Mouse (Mus musculus): Measurements from ENCODE around the gene H2-Oa. TPM values are rescaled to one million over a fixed set of nuclear protein-coding genes. Genes with fewer than 3 reads are reported as not detected.

Gene H2-Oa
- total RNA-seq (2023) = 100 to 1,000 TPM; 208 to 232 TPM

DNA sequence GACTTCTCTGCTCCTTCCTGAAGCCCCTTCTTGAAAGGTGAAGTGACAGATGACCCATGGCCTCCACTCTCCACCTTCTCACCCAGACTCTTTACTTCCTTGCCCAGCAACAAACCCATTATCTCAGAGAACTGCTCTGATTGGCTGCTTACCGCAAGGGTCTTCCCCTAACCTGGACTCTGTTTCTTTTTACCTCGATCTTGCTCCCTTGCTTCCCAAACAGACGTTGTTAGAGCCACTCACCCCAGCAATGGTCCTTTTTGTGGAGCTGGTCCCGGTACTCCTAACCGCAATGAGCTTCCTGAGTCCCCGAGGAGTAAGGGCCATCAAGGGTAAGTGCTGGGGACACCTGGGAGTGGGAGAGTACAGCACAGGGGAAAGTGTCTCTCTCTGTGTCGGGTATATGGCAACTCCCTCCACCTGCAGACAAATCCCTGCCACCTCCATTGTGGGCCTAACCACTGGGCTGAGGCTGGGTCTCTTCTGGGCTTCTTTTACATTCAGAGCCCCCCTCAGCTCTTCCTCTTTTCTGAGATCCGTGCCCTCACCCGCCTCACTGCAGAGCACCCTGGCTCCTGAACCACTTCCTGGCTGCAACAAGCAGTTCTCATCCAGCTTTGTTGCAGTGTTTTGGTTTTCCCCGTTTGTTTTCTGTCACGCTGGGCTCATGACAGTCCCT is at the start of gene H2-Oa:
Gene H2-Oa (plus strand): TSS at position 144 of the 679 bp plus-strand sequence.

DNA sequence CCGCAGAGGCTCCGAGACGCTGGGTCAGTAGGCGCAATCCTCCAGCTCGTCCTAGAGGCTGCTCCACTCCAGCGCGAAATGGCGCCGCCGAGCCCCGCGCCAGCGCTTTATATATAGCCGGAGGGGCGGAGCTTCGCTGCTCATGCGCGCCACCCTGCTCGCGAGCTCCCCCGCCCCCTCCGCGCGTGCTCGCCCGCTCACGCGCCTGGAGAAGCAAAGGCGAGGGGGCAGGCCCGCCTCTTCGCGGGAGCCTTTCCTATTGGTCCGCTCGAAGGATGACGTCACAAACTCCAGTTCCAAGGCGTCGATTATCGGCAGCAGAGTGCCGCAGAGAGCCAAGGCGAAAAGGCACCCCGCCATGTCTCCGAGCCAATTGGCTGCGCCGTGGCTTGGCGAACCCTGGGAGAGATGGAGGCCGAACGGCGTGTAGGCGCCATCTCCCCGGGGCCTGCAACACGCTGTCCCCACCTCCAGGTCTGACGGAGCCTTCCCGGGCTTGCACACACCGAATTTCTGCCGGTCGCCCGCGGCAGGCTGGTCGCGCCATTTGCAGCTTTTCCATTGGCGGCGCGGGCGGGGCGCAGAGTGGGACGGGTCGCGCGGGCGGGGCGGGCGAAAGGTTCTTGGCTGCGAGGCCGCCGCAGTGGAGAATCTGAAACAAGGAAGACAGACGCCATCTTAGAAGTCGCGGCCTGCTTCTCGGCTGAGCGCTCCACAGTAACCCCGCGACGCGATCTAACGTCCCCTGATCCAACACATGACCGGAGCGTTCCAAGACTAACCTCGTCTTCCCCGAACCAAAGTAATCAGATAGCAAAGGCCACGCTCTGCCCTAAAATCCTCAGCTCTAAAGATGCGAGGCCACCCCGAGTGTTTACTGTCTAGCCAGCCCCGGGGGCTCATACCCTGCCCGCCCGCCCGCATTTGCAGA is 27.4 kb downstream of the H2-Oa start, which contains the start of gene H2-DMa:
Gene H2-DMa (plus strand): TSS at position 293 of the 931 bp plus-strand sequence.

DNA sequence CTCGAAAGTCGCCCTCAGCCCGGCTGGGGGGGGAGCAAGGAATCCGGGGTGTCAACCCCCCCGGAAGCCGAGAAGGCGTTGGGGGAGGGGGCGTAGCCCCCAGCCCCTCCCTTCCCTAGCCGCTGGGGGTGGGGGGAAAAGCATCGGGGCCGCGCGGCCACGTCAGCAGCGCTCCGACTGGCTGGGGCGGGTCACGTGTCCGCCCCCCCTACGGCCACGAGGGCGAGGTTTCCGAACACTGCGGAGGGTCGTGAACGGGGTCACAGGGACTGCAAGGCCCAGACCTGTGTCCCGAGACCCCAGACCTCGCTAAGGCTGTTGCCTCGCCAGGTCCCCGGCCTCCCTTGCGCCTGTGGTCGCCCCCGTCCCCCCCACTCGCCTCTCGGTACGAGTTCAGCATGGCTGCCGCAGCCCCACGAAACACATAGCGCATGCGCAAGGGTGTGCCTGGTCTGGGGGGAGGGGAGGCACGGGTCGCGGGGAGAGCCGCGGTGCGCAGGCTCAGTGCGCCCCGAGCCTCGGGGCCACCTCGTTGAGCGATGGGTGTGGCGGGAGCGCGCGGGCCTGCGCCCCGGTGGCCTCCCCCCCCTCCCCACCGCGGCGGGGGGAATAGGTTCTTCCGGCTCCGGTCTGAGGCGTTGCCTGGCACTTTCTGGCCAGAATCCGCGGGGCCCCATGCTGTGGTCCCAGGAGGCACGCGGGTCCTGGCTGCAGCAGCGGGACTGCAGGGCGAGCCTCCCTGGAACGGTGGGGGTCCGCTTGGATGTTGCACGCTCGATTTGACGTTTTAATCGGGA is 30.2 kb downstream of the H2-Oa start, which contains the start of gene Brd2:
Gene Brd2 (minus strand): TSS at position 447 of the 797 bp plus-strand sequence.

DNA sequence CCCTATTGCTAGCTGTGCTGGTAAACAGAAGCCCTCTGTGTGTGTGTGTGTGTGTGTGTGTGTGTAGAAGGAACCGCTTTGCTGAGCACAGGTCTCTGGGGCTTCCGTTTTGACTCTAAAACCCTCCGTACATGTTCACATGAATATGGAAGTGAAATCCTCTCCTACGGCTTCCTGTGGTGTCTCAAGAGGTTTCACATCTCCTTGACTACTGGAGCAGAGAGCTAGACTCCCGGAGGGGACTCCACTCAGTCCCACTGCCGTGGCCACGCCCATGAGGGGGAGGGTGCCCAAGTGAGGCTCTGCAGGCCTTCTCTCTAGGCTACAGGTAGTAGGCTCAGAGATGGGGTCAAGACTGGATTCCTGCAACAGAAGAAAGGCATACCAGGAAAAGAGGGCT is 50.9 kb downstream of the H2-Oa start, which contains the start of gene H2-DMb2:
Gene H2-DMb2 (plus strand): TSS at position 275 of the 400 bp plus-strand sequence.

Other genes starting within 250 kb of the H2-Oa start
- 1 to 10 TPM; 4.5 to 7.4 TPM for gene Cd320, start 249.2 kb upstream of the H2-Oa start, total RNA-seq (2023)
- not detected for gene Gm7029, start 218.5 kb upstream of the H2-Oa start, total RNA-seq (2023)
- gene Kifc1, start 201.7 kb upstream of the H2-Oa start, total RNA-seq (2023) = 1 to 10 TPM; 3.7 to 4.7 TPM
- gene Platr17, start 187.2 kb upstream of the H2-Oa start, total RNA-seq (2023) = under 1 TPM; 0.74 to 0.96 TPM
- gene Daxx, start 182.9 kb upstream of the H2-Oa start, total RNA-seq (2023) = 10 to 100 TPM; 56.7 to 66.7 TPM
- gene Tapbp, start 176.4 kb upstream of the H2-Oa start, total RNA-seq (2023) = 100 to 1,000 TPM; 452 to 506 TPM
- gene Zbtb22, start 176.4 kb upstream of the H2-Oa start, total RNA-seq (2023) = 10 to 100 TPM; 34.9 to 41.2 TPM
- gene Rgl2, start 162.8 kb upstream of the H2-Oa start, total RNA-seq (2023) = 100 to 1,000 TPM; 191 to 196 TPM
- gene Pfdn6, start 152.0 kb upstream of the H2-Oa start, total RNA-seq (2023) = 10 to 100 TPM; 62.1 to 66.8 TPM
- gene Wdr46, start 151.7 kb upstream of the H2-Oa start, total RNA-seq (2023) = 10 to 100 TPM; 40.2 to 41.2 TPM
- gene B3galt4, start 140.9 kb upstream of the H2-Oa start, total RNA-seq (2023) = 1 to 10 TPM; 6.1 to 7.1 TPM
- 10 to 100 TPM; 95.0 to 95.1 TPM for gene Vps52, start 136.5 kb upstream of the H2-Oa start, total RNA-seq (2023)
- gene Rps18, start 136.3 kb upstream of the H2-Oa start, total RNA-seq (2023) = 1,000 to 10,000 TPM; 1,402 to 1,461 TPM
- gene H2-K1, start 92.0 kb upstream of the H2-Oa start, total RNA-seq (2023) = 1,000 to 10,000 TPM; 2,757 to 2,769 TPM
- 10 to 100 TPM; 35.8 to 40.6 TPM for gene Ring1, start 67.7 kb upstream of the H2-Oa start, total RNA-seq (2023)
- gene H2-Ke6, start 64.3 kb upstream of the H2-Oa start, total RNA-seq (2023) = 100 to 1,000 TPM; 145 to 161 TPM
- gene Slc39a7, start 60.7 kb upstream of the H2-Oa start, total RNA-seq (2023) = 10 to 100 TPM; 81.1 to 92.0 TPM
- gene Rxrb, start 60.5 kb upstream of the H2-Oa start, total RNA-seq (2023) = 100 to 1,000 TPM; 119 to 129 TPM
- gene Col11a2, start 52.9 kb upstream of the H2-Oa start, total RNA-seq (2023) = 1 to 10 TPM; 9.3 to 9.6 TPM
- 100 to 1,000 TPM; 579 to 585 TPM for gene H2-DMa, start 27.2 kb downstream of the H2-Oa start, total RNA-seq (2023)
- gene Brd2, start 30.3 kb downstream of the H2-Oa start, total RNA-seq (2023) = 100 to 1,000 TPM; 526 to 537 TPM
- 1,000 to 10,000 TPM; 1,421 to 1,463 TPM for gene H2-DMb2, start 51.0 kb downstream of the H2-Oa start, total RNA-seq (2023)
- 100 to 1,000 TPM; 605 to 615 TPM for gene H2-DMb1, start 60.7 kb downstream of the H2-Oa start, total RNA-seq (2023)
- gene Tap1, start 95.2 kb downstream of the H2-Oa start, total RNA-seq (2023) = 100 to 1,000 TPM; 143 to 169 TPM
- gene Psmb9, start 95.4 kb downstream of the H2-Oa start, total RNA-seq (2023) = 100 to 1,000 TPM in 1 of 2 experiments, 10 to 100 TPM in 1; 96.9 to 120 TPM
- 100 to 1,000 TPM; 240 to 265 TPM for gene Psmb8, start 105.4 kb downstream of the H2-Oa start, total RNA-seq (2023)
- gene Tap2, start 111.2 kb downstream of the H2-Oa start, total RNA-seq (2023) = 100 to 1,000 TPM; 125 to 140 TPM
- 1,000 to 10,000 TPM; 1,014 to 1,076 TPM for gene H2-Ob, start 146.6 kb downstream of the H2-Oa start, total RNA-seq (2023)
- gene H2-Ab1, start 165.3 kb downstream of the H2-Oa start, total RNA-seq (2023) = 1,000 to 10,000 TPM; 6,321 to 6,441 TPM
- gene H2-Aa, start 195.5 kb downstream of the H2-Oa start, total RNA-seq (2023) = 1,000 to 10,000 TPM; 4,632 to 4,642 TPM
- gene H2-Eb1, start 213.5 kb downstream of the H2-Oa start, total RNA-seq (2023) = 1,000 to 10,000 TPM; 3,437 to 3,484 TPM
- gene H2-Eb2, start 233.3 kb downstream of the H2-Oa start, total RNA-seq (2023) = 10 to 100 TPM; 33.6 to 48.0 TPM